Mouse (Mus musculus): Measurements from ENCODE around the gene Hps1.
"Not testable (repeated sequence)": the region's sequence is repeated elsewhere in the genome, so short reads cannot be mapped to it uniquely, and the experiment has no call there.

Hps1 gene

DNA sequence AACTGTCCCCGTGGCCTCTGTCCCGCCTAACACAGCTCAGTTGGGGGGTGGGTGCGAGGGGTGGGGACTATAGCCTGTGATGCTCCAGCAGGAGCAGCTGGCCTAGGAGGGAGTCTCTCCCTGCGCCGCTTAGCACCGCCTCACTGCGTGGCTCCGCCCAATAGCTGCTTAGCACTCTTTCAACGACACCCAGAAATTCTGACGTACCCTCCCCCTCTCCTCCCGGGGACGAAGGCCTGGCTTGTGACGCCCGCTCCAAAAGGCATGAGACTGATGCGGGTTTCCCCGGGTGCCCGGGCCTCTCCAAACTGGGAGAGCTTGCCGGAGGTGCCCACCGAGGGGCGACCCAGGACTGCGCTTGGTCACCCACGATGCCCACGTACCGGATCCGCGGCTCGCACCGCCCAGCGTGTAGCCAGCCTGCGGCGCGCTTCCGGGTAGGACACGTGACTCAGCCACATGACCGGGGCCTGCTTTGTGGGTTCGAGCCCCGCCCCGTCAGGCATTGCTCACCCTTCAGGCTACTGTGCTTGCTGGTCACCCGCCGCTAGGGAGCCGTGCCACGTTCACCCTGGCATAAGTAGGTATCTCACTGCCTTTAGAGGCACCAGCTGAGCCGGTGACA lies at the start of gene Hps1:
TSS of gene Hps1 (minus strand) at position 448 of the 625 bp plus-strand sequence.
- DNase-seq (ENCODE audit: extremely low read depth, low read depth, low spot score): no peak

DNA sequence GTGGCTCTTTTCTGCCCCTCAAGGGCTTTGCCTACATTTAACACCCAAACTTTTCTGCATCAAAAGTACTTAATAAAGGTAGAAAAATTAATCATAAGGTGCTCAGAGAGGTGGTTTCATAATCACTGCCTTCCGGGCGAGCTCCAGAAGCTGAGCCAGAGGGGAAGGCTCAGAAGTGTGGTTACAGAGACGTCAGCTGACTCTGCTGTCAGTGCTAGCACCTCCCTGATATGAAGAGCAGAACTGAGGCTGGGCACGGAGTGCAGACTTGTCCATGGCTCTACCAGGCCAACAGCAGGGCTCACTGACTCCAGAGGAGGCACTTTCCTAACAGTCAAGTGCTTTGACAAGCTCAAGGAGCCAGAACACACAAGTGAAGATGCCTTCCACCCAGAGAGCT lies 49.4 kb upstream of the Hps1 start:
- no peak for DNase-seq (ENCODE audit: extremely low read depth, low read depth, low spot score)

DNA sequence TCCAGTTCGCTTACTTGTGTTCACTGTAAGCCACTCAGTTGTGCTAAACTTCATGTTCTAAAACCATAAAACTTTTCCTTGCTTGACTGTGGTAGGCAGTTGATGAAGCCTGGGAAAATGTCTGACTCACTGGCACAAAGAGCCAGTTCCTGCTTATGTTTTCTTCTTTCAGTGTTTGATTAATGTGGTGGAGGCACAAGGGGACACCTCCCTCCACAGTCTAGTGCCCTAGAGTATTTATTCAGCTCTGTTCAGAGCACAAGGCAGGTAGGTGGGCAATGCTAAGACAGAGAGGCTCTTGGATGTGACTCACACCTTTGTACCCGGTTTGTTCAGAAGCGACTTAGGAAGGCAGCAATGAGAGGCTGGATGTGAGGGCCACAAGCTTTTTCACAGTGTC lies 48.1 kb upstream of the Hps1 start:
- DNase-seq (ENCODE audit: extremely low read depth, low read depth, low spot score): no peak

DNA sequence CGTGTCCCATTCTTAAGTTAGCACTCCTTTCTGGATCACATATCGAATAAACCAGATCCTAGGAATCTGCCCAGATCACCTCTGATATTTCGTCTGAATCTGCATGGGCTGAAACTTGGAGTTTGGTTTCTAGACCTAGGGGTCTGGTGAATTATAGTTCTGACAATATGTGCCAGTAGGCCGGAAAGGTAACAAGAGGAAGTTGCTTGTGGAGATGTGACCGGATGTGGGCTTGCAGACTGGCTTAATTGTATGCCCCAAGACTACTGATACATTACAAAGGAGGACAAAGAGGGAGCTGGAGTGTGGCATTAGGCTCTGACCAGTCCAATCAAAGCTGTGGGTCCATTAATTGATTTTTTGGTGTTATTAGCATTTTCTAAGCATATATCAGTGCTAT lies 40.3 kb upstream of the Hps1 start:
- no peak for DNase-seq (ENCODE audit: extremely low read depth, low read depth, low spot score)

DNA sequence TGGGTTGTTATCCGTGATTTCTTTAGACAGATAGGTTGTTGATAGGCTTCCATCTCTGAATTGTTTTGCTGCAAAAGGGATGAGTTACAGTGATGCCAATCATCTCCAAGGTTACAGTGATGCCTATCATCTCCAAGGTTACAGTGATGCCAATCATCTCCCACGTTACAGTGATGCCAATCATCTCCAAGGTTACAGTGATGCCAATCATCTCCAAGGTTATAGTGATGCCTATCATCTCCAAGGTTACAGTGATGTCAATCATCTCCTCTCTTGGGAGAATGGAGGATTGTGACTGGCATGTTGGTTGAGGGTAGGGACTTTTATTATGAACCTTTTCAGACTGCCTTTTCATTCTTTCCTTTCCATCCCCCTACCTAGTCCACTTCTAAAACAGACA lies 38.0 kb upstream of the Hps1 start:
- no peak for DNase-seq (ENCODE audit: extremely low read depth, low read depth, low spot score)

DNA sequence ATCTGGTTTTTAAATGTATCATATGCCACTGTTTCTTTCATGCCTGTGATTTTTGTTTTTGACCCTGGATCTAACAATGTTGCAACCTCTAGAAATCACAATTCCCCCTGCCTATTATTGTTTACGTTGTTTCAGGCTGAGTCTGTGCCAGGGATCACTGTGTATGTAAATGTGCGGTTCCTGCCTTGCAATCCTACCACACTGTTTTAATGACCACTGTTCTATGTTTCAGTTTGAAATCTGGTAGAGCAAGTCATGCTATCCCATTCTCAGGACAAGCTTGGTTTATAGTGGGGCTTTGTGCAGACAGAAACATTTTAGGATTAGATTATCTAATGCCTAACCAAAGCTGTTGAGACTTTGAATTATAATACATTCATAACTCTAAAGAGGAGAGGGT lies 36.5 kb upstream of the Hps1 start:
- no peak for DNase-seq (ENCODE audit: extremely low read depth, low read depth, low spot score)

DNA sequence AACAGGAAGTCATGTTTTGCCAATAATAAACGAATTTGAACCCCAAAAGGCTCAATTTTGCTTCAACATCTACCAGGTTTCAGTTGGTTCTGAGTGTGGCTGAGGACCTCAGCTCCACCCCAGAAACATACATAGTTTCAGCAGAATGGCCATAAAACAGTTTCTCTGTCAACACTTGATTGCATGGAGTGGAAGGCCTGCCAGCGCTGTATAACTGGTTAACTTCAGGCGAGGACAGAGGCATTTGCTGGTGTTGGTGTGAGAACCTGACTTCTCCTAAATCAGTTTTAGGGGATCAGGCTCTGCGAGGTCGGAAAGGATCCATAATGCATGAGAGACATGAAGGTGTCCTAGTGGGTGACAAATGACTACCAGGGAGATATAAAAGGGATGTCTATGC lies 30.4 kb upstream of the Hps1 start:
- DNase-seq (ENCODE audit: extremely low read depth, low read depth, low spot score): no peak

DNA sequence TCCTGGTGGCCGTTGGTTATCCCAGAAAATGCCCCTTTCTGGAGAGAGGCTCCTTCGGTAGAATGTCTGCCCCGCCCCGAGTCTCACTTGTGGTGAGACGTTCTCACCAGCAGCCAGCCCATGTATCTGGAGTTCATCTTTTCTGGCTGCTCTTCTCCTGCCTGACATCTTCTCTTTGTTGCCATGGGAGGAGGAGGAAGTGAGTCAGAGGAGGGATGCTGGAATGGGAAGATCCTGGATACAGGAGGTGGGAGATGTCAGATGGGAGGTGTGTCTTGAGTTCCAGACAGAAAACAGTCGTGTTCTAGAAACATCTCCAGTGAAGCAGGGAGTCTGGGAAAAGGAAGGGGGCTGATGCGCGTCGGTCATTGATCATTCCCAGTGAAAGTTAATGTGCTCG lies 29.7 kb upstream of the Hps1 start:
- no peak for DNase-seq (ENCODE audit: extremely low read depth, low read depth, low spot score)

DNA sequence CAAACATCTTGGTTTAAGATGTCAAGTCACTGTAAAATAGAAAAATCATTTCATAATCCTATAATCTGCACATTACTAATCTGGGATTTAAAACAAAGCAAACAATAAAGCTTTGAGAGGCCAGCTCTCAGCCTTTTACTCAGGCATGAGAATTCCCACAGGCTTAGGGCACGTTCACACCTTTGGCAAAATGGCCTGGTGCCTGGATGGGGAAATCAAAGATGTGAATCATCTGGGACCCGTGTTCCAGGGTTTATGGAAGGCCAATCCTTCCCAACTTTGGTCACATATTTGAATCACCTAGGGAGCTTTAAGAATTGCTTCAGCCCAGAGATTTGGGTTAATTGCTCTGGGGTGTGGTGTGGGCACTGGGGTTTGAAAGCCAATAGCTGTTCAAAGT lies 18.1 kb upstream of the Hps1 start:
- peak; percentile 54 for DNase-seq (ENCODE audit: extremely low read depth, low read depth, low spot score)

DNA sequence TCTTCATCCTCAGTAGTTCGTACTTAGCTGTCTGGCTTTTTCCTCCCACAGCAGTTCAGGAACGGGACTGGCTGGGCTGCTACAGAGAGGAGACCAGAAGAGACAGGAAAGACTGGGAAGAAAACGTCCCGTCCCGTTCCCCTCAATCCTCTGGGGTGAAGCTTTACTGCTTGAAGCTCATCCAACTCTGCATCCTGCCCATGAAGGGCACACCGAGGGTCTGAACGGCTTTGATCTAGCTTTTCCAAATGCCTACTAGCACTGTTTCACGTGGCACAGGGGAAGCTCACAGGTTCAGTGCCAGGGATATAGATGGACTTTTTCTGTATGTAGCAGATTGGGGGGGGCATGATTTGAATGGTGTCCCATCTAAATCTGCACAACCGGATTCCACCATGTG lies 16.0 kb upstream of the Hps1 start:
- no peak for DNase-seq (ENCODE audit: extremely low read depth, low read depth, low spot score)

DNA sequence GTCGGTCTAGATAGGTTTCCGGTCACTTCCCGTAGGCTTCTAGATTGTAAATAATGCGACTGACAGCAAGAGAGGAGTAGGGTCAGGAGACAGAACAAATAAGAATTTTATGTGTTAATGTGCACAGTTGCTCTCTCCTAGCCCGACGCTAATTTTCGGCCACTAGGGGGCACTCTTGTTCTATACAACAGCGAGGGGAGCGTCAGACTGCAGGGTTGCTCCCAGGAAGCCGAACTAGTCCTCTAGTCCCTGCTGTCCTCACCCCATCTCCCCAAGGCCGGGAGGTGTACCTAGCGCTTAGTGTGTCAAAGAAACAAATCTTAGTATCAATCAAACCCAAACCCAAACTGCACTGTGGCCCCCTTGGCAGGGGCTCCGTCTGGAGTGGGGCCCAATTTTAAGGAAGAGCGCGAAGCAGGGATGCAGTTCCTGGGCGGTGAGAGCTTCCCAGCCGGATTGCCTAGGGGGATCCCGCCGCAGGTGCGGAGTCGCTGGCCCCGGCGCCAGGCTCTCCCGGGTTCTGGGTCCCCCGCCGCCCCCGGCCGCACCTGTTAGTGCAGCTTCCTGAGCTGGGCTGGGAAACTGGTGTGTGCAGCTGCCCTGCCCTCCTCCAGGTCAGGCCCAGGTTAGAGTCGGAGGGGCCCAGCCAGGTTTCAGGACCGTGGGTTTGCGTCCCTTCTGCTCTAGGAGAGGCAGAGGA lies 15.3 kb upstream of the Hps1 start:
- DNase-seq (ENCODE audit: extremely low read depth, low read depth, low spot score): no peak

DNA sequence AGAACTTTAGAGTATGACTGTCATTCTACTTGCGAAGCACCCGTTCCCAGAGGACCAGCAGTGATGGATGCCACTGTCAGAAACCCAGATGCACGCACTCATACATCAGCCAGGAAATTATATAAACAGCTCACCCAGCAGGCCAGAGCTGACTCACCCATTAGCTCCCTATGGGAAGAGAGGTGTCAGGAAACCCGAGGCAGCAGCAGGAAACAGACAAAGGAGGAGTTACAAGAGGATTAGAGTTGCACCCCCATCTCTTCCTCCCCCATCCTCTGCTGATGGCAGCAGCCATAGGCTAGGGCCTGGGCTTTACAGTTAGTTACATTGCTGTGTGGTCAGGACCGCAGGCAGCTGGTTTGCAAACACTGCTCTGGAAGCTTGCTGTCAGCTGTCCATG lies 8.5 kb upstream of the Hps1 start:
- no peak for DNase-seq (ENCODE audit: extremely low read depth, low read depth, low spot score)

DNA sequence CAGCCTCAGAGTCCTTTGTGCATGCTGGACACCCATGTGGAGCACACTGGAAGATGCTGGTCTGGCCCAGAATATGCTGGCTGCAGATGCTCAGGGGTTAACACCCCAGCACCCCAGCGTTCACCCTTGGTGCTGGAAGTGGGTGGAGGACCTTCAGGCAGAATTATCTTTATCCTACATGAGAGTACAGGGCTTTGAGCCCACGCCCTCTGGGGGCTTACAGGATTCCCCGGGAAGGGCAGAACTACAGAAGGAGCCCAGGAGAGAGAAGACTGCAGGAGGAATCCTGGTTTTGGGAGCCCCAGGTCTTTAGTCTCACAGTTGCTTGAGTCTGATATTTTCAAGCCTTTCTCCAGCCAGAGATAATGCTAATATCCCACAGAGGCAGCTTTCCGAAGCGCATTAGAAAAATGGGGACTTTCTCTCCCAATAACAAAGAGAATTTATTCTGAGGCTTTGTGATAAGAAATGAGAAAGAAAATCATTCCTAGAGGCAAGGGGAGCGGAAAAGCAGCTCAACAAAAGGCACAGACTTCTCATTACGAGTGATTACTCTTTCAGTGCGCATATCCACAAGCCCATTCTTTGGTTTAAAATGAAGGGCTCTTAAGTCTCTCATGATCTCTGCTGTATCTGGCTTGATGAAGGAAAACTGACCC lies 5.9 kb upstream of the Hps1 start:
- DNase-seq (ENCODE audit: extremely low read depth, low read depth, low spot score): no peak

DNA sequence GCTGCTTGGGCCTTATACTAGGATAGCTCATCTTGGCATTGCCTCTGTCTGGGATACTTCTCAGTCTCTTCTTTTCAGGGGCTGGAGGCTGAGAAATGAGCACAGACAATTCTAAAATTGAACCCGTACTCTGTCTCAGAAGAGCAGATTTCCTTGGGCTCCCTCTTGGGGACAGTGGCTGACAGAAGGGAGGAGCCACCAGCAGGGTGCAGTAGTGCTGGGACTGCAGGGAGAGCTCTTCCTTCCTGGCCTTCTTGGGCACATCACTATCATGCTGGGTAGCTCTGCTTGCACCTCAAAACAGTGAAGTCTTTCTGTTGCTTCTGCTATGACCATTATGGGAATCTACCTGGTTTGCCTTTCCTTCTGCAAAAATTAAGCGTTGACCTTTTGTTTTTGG lies 5.4 kb upstream of the Hps1 start:
- no peak for DNase-seq (ENCODE audit: extremely low read depth, low read depth, low spot score)

DNA sequence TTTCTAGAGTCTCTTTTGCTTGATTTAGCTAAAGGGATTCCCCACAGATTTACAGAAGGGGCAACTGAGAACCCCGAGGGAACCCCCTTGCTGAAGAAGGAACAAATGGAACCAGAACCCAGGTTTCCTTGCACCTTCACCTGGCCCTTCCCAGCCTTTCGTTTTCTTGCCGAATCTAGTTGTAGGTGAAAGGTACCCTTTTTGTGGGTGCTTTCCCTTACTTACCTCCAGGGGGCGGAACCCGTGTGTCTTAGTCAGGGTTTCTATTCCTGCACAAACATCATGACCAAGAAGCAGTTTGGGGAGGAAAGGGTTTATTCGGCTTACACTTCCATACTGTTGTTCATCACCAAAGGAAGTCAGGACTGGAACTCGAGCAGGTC lies 369 bp upstream of the Hps1 start:
- DNase-seq (ENCODE audit: extremely low read depth, low read depth, low spot score): not testable (repeated sequence)

DNA sequence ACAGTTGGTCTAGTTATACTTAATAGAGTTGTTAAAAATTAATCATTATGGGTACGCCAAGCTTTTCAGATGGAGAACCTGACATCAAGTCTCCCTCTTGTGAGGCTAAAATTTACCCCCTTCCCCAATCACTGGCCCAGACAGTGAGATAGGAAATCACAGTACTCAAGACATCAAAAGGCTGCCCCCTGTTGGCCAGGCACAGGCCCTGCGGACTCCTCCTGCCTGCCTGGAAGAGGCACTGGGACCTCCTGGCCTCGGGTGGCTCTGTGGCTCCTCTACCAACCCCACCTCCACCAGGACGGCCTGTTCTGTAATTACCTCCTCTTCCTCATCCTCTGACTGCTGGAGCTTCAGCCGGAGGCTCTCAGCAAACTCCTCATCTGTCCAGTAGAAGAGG lies 2.0 kb downstream of the Hps1 start:
- no peak for DNase-seq (ENCODE audit: extremely low read depth, low read depth, low spot score)

DNA sequence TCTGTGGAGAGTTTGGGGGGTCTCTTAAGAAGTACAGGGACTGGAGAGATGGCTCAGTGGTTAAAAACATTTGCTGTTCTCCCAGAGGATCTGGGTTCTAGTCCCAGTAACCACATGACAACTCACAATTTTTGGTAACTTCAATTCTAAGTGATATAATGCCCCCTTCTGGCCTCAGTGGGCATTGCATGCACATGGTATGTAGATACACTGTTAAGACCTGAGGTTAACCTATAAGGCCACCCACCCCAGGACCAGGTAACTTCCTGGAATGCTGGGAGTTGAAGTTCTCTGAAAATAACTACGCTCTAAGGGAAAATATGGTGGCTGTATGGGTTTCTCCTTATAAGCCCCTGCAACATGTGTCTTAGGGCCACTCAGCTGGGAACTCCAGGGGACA lies 3.0 kb downstream of the Hps1 start:
- no peak for DNase-seq (ENCODE audit: extremely low read depth, low read depth, low spot score)

DNA sequence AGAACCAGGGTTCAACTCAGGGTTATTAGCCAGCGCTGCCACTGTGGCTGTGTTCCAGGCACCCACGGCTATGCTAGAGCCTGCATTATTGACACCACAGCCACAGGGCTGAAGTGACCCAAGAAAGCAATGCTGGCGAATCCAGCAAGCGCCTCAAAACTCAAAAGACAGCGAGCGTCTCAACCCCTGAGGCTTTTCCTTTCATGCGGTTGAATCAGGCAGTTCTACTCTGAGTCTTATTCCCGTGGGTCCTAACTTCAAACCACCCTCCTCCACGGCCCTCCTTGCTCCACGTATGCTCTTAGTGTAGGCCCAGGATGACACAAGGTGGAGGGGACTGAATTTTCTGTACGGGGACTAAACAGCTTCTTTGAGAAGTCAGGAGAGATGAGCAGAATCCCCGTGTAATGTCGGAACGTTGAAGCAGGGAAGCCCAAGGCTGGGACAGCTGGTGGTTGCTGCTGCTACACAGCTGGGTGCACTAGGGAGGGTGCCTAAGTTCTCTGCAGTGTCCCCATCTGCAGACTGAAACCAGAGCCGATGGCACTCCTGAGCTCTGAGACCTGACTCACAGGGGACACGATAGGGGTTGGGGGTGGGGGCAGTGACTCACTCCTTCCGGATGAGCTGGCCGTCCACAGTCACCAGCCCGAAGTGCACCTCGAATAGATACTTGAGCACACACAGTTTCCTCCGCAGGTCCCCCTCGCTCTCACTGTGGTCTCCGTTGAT lies 9.5 kb downstream of the Hps1 start:
- no peak for DNase-seq (ENCODE audit: extremely low read depth, low read depth, low spot score)

DNA sequence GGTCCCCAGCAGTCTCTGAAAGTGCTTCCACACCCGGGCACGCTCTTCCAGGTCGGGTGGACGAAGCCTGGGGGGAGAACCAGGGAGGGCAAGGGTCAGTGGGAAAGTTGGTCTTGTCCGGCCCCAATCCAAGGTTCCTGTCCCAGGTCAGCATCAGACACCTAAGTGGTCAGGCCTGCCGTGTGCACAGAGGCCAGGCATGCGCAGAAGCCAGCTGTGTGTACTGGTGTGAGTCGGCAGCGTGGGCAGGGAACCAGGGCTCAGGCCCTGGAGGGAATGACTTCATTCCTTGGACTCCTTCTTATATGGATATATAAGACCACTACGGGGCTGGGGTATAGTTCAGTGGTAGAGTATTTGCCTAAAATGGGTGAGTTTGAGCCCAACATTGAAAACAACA lies 10.1 kb downstream of the Hps1 start:
- DNase-seq (ENCODE audit: extremely low read depth, low read depth, low spot score): no peak

DNA sequence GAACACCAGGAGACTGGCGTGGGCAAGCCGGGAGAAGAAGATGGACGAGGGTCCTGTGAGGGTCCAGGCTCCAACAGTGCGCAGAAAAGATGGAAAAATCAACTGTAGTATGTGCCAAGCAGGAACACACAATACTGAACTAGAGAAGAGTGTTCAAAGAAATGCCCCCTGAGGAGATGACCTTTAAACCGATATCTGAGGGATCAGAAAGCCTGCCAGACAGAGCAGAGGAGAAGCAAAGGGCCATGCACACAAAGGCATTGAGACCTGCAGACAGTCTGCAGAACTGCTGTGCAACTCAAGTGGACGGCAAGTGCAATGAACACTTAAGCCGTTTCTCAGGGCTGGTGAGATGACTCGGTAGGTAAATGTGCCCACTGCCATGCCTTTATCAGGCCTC lies 12.4 kb downstream of the Hps1 start:
- no peak for DNase-seq (ENCODE audit: extremely low read depth, low read depth, low spot score)

DNA sequence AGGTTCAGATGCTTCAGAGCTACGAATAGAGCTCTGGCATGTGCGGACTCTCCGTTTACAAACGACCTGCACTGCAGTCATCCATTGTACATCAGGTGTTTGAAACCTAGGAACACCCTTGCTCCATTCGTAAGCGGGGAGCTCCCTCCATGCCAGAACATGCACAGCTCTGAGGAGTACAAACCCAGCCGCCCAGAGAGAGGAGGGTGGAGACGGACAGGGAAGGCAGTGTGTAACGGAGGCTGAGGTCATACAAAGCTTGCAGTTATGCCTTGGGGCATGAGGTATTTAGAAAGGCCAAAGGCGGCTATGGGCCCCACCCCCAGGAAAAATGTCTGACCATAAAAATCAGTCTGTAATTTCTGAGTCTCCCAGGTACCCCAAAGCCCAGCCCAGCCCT lies 15.4 kb downstream of the Hps1 start:
- no peak for DNase-seq (ENCODE audit: extremely low read depth, low read depth, low spot score)

DNA sequence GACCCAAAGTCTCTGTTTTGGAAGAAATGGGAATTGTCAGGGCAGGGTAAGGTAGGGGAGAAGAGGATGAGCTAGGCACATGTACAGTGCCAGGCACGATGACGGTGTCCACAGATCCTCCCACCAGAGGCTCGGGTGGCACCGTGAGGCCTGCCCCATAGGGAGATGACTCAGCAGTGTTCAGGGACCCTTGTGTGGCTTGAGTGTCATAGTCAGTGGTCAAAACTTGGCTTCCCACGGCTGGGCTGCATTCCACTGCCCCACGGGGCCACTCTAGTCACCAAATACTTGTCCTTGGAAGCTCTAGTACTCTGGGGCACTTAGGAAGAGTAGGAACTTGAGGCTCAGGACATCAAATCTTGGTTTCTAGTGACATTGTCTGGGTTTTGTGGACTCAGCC lies 23.1 kb downstream of the Hps1 start:
- DNase-seq (ENCODE audit: extremely low read depth, low read depth, low spot score): no peak

Data from fat pad, adult 2 months (tissue).